Mouse (Mus musculus) left cerebral cortex, postnatal 25 days (tissue): ENCODE data around the gene Cst11. TPM values are rescaled to one million over a fixed set of nuclear protein-coding genes. Genes with fewer than 3 reads are reported as not detected.
"Not testable (repeated sequence)": the region's sequence is repeated elsewhere in the genome, so short reads cannot be mapped to it uniquely, and the experiment has no call there.

Source experiments
- DNase-seq, 2 experiments: peaks; one replicate each; pipeline ENCODE4 v3.0.0; 2022; ENCODE audit warnings: low spot score in 2 of 2, mixed read lengths in 1 of 2
- intact Hi-C: fragments of 180-260 bp; cut with DNase I; formaldehyde crosslinking; loops from one replicate; pipeline ENCODE4 v1.15.1; 2025
- total RNA-seq, 2 experiments: library from RNA; stranded (reverse); gene quantifications; 2 replicates each; pipeline ENCODE4 v1.2.3; 2021

The Cst11 gene
- not detected for total RNA-seq

DNA sequence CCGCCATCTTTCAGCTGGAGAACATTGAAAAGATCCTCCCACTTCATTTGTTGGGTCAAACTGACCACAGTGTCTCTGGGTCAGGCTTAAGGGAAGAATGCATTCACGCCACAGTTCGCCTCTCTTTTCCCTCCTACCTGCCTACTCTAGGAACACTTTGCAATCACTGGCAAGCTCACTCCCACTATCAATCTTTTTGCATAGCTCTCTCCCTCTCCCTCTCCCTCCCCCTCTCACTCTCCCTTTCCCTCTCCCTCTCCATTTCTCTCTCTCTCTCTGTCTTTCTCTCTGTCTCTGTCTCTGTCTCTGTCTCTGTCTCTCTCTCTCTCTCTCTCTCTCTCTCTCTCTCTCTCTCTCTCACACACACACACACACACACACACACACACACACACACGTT lies at the start of gene Cst11:
Gene Cst11 (minus strand): TSS at position 101 of the 400 bp plus-strand sequence.
- intact Hi-C loops, DNase-seq: not testable (repeated sequence)

DNA sequence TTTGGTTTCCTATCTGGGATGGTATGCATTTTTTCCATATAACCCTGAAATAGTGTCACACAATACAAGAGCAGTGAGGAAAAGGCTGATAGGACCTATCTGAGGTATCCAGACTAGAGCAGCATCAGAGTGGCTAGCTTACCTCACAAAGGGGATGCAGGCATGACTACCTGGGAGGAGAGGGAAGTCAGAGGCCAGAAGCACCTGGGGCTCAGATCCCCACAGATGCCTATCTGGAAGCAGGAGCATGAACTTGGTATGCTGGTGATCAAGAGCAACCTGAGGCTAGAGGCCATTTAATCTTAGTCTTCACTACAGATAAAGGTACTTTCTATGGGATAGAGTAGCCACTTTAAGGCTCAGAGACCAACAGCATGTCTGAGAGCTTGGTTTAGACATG lies 48.6 kb upstream of the Cst11 start, which contains the start of gene Cst13:
Gene Cst13 (plus strand): TSS at position 173 of the 400 bp plus-strand sequence.
- intact Hi-C loops = no loop called here
- DNase-seq = no peak

DNA sequence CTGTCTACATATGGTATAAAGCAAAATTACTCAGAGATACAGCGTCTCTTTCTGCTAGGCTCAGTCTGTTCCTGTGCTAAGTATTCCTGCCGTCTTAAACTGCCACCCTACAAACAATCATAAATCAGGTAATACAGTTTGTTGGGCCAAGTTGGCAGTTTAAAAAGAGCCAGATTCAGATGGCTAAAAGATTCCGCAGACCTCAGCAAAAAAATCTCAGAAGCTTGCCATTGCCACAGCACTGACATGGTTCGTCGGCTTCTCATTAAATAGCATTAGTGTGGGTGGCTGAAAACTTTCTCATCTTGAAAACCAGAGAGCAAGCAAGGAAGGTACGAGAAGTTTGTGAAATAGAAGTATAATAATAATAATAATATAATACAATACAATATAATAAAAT lies 35.4 kb upstream of the Cst11 start:
- intact Hi-C loops = no loop called here
- no peak for DNase-seq

DNA sequence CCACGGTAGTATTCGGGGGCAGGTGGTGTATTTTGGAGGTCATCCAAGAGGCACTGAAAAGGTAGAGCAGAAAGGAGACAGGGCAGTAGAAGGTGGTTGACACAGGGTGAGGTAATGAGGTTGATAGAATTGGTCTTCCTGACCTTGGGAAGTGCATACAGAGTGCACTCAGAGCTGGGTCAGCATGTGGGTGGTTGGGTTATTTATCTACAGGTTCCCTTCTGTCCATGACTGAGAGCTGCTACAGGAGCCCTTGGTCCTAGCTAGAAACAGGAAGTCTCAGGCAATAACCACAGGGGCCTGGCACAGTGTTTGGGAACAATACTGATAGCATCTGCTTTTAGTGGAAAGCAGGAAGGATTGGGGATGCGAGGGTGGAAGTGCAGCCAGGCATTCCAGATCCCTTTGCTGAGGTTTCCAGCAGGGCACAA lies 30.2 kb upstream of the Cst11 start:
- intact Hi-C loops = no loop called here
- DNase-seq = no peak

DNA sequence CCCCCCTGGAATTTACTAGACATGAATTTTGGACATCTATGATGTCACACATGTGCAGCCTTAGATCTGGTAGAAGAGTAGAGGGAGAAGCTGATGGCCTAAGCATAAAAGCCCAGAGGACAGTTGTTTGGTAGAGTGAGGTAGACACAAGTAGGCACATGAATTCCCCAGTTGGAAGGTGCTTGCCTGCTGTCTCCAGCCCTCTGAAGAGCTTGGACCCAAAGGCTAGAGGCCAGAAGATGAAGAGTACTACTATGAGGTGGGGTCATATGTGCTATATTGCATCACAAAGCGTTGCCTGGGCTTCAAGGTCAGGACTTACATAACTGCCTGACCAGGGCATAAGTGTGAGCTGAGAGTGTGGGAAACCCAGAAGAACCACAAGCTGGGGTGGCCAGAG lies 27.2 kb upstream of the Cst11 start, which contains the start of gene Cst8:
Gene Cst8 (plus strand): TSS at position 301 of the 400 bp plus-strand sequence.
- DNase-seq = no peak
- intact Hi-C loops = no loop called here

DNA sequence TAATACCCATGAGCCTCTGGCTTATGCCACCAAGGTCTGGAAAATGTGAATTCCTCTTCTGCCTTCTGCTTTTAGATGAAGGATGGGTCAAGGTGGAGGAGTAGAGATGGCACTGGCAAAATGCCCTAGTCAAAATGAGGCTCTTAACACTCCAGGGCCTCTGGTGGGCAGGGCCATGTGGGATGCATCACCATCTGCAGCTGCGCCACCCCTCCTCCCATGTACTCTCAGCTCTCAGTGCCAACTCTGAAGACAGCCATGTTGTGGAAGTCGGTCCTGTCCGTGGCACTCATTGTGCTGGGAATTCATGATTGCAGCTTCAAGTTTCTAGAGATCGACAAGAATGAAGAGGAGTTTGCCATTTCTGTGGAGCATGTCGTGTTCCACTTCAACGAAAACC lies 17.8 kb upstream of the Cst11 start, which contains the start of gene Cst12:
Gene Cst12 (plus strand): TSS at position 220 of the 400 bp plus-strand sequence.
- peak in 1 of 2 experiments; percentile 6 for DNase-seq
- intact Hi-C loops = no loop called here

DNA sequence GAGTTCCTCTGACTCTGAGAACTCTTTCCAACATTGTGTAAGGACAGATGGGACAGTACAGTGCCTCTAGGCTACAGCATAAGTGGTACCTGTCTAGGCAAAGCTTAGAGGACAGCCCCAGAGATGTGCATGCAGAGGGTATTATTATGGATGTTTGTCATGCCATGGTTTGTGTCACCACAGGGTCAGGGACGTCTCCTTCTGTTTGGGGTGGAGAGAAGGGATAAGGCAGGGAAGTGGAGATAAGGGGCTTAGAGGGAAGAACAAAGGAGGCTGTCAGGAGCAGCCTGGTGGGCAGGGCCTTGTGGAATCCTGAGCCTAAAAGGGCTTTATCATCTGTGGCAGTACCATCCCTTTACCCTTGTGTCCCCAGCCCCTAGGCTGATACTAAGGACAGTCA lies 10.4 kb upstream of the Cst11 start, which contains the start of gene 8030411F24Rik:
Gene 8030411F24Rik (plus strand): TSS at position 301 of the 400 bp plus-strand sequence.
- no peak for DNase-seq
- intact Hi-C loops = no loop called here

DNA sequence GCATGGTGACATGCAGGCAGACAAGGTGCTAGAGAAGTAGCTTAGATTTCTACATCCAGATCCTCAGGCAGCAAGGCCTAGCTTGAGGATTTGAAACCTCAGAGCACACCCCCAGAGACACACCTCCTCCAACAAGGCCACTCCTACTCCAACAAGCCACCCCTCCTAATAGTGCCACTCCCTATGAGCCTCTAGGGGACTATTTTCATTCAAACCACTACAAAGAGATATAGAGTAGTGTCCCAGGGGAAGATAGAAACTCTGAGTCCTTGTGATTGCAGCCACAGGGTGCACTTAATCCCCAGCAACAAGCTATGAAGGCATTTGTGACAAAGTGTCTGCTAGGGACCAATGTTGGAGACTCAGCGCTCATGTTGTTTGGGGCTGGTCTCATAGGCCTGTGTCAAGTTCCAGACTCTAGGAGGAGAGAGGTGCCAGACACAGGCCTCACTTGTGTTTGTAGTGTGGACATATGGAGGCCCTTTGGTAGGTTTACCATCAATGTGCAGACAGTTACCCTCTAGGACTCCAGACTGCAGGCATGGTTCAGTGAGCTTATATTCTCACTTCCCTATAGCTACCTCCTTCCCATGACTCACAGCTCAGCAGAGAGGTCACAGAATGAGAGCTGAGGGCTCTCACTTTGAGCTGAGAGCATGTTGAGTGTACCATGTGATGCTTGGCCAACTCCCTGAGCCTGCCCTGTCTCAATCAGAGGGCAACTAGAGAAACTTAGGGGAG lies 7.5 kb downstream of the Cst11 start:
- DNase-seq = no peak
- intact Hi-C loops = no loop called here

DNA sequence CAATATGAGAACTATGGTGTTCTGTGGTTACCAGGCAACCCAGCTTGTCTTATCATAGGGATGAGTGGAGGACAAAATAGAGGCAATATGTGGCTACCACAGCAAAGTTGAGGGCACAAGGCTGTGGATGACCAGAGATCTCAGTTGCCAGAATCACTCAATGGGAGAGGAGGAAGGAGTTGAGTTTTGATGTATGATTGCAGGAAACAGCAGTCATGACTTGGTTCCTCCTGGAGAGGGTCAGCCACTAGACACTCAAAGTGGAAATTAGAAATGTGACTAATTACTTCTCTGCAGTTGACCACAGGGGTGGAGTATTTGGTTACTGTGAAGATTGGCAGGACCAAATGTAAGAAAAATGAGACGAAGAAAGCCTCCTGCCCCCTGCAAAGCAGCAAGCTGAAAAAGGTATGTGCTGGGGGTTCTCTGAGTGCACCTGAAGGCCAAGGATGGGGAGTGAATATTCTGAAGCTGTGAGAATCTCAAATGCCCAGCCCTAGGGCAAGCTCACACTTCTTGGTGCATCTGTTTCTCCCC lies 16.9 kb downstream of the Cst11 start:
- intact Hi-C loops = loop anchor here (5.0 kb wide), 1 partner anchor 98 kb away; no protein-coding TSS in a partner anchor
- no peak for DNase-seq

DNA sequence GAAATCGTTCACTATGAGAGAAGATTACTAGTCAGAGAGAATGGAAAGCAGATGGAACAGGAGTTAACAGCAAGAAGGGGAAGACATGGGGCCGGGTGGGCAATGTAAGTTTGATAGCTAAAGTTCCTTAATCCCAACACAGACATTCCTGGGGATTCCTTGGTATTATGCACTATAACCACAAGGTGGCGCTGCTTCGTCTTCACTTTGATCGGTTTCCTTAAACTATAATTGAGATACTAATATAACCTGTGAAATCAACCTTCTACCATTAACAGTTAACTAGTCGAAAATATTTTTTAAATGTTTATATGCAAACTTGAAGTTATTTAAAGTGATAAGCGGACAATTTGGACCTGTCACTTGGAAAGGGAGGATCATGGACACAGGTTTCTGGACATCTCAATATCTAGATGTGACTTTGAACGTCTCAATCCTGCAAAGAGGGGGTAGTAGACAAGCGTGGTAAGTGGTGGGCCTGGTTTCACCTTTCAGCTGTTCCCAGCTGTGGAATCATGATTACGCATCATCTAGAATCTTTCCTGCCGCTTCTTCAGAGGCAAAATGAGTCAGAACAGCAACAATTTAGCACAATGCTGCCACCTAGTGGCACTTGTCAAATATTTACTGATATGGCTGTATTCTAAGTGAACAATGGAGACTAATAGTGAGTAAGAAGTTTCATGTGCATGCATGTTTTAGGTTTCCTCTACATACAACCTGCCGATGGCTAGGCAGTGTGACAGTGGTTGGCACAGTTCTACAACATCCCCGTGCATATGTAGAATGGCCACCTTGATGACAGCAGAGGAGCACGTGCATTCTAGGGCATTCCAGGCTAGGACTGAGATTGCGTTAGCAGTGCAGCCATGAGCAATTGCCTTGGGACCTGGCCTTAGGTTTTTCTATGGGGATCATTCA lies 19.1 kb downstream of the Cst11 start:
- intact Hi-C loops = loop anchor here (1.0 to 5.0 kb wide), 2 partner anchors 100 to 150 kb away; no protein-coding TSS in a partner anchor
- peak; percentile 78 to 91 for DNase-seq

DNA sequence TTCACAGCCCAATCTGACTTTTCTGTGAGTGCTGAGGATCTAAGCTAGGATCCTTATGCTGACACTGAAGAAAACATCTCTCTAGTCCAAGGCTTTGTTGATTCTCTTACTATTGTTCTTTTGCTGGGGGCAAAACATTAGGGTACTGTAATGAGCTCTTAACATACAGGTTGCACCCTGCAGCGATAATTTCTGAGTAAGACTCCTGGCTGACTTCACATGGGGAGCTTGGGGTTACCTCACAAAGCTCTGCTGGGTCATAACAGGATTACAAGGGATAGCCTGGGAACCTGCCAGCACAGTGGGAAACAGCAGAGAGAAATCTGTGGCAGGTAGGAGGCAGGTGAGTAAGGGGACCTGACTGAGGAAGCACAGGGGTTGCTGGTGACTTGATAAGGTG lies 21.2 kb downstream of the Cst11 start, which contains the start of gene Cstl1:
Gene Cstl1 (plus strand): TSS at position 301 of the 400 bp plus-strand sequence.
- no peak for DNase-seq
- intact Hi-C loops = loop anchor here (5.0 kb wide), 1 partner anchor 102 kb away; no protein-coding TSS in a partner anchor

DNA sequence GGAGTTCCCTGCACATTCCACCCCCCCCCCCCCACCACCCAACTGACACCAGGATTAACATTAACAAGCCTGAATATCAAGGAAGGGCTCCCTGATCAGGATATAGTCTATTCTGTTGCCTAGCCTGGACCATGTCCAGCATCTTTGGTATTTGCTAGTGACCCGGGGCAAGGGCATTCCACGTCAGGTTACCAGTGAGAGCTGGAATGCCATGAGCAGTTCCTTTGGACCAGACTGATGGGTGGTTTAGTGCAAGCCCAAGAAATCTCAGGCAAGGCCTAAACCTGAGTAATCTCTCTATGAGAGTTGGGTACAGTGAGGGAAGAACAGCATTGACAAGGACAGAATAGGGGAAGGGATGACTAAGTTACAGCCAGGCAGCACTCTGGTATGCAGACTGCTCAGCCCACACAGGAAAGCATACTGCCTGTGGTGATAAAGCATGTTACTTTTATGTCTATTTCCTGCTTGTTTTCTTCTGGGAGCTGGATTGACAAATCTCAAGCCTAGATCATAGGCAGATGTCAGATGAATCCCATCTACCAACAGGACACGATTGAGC lies 27.4 kb downstream of the Cst11 start:
- DNase-seq = peak in 1 of 2 experiments; percentile 29
- intact Hi-C loops = no loop called here

DNA sequence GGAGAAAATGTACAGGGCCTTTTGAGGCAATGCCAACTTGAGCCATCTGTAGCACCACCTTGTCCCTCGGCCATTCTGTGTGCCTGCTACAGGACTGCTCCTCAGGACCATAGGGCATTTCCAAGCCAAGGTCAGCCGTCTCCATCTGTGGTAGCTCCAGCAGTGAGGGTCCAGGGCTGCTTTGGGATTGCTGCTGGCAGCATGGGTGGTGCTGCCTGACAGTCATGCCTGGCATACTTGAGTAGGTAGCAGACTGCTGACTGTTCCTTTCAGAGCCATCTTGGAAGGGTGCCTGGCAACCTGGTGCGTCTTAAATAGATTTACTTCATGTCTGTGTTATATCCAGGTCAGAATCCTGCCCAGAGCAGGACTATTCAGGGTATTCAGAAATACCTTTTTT lies 28.3 kb downstream of the Cst11 start:
- peak; percentile 44 to 86 for DNase-seq

DNA sequence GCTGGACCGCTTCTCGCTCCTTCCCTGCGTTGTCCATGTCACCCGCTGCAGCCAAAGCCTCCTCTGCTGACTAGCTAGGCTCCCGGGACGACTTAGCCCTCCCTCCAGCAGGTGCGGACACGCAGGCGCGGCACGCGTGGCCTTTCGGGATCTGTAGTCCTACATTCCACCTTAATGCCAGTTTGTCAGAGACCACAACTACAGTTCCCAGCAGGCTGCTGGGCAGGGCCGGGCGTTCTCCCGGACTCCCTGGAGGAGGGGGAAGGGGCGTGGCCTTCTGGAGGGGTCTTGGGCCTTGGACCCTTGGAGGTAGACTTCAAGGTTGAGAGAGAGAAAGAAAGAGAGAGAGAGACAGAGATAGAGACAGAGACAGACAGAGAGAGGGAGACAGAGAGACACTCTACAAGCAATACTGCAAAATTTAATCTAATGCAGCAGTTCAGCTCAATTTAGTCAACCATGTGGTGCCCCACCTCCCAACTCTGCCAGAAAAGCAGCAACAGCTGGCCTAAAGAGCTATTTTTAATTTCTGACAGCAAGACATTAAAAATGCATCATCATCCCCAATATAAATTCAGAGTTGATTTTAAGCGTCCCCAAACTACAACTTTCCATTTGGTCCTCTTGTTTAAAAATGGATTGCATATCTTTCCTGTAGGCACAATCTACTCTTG lies 38.8 kb downstream of the Cst11 start, which contains the start of gene Napb:
Gene Napb (minus strand): TSS at position 141 of the 674 bp plus-strand sequence.
- intact Hi-C loops = no loop called here
- peak; percentile 92 to 98 for DNase-seq

More for the DNA sequence above, 28.3 kb downstream of the Cst11 start:
- intact Hi-C loops = no loop called here

DNA sequence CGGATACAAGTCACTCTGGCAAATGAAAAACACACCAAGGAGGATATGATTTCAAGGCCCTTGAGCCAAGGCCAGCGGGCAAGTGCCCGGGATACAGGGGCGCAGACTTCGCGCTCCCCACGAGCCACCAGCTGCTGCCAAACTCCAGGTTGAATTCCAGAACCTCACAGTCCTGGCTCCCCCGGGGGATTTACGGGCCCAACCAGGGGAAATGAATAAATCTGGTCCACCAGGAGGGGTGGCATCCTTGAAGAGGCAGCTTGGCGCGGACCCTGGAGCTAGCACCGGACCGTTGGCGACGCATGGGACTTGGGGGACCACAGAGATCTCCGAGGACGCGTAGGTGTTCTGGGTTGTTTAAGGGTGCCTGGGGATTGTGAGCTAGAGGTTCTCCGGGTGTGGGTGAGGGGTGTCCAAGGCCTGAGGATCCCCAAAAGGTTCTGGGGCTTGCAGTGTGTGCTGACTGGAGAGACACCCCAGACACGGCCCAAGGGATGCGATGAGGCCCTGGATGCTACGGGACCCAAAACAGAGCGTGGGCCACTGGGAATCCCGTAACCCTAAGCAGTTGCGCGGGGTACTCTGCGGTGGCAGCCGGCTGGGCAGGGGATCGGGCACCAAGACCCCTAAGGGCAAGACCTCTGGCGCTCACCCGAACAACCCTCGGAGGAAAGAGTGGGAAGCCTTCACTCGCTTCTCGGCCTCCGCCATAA lies 39.5 kb downstream of the Cst11 start:
- intact Hi-C loops = loop anchor here (2.0 kb wide), 1 partner anchor 51 kb away; the partner anchor contains the start of gene Gzf1
- peak; percentile 35 to 37 for DNase-seq

DNA sequence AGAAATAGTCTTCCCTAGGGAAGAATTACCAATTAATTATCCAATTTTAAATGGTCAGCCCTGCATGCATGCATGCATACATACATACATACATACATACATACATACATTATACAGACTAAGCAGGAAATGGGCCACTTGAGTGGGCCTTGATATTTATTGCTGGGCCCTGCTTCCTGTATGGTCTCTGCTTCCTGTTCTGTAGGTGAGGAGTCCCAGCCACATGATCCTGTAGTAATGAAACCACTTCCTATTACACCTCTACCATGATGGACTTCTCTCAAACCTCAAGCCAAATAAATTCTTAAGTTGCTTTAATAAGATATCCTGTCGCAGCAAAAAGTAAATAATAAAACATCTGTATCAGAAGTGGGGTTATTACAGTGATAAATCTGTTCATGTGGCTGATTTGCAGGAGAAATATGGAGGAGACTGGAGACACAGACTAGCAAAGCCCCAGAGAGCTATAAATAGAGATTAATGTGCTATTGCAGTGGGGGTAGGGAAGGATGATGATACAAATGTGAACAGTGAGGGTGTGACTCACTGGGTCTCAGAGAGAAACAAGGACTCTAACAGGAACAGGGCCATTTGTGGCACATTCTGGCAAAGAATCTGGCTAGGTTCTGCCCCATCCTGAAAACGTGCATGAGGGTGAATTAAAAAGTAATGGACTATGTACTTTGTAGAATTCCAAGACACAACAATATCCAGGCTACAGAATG lies 51.9 kb downstream of the Cst11 start:
- intact Hi-C loops = no loop called here
- DNase-seq = no peak
